Mouse (Mus musculus) cortical plate, adult 2 months (tissue): ENCODE data around the gene Csrp3.

Experiments used
- CTCF ChIP-seq: fragments of 200-500 bp; IDR thresholded peaks from 2 replicates; pipeline ENCODE4 v1.5.1; 2011; ENCODE audit warnings: mild to moderate bottlenecking, control low read depth, low read length; ENCODE audit not compliant: insufficient read depth; ENCODE audit errors: extremely low read depth
- POLR2A ChIP-seq: fragments of 200-500 bp; IDR thresholded peaks from 2 replicates; pipeline ENCODE4 v1.6.1; 2011; ENCODE audit warnings: mild to moderate bottlenecking, low read length, control low read depth; ENCODE audit not compliant: insufficient read depth; ENCODE audit errors: extremely low read depth

- no peak for TF ChIP-seq CTCF
- no peak for TF ChIP-seq POLR2A
Observed at GRCm38 (mm10) chr7:48894763-48895162, 46.9 kb upstream of the Csrp3 start.
